Mouse (Mus musculus) lung, postnatal 0 days (tissue): Measurements from ENCODE around the gene Mtfr1l.

Experiments used
- CTCF ChIP-seq: IDR thresholded peaks from 2 replicates; pipeline ENCODE4 v1.5.1; 2016; ENCODE audit warnings: antibody characterized with exemption, mild to moderate bottlenecking
- EP300 ChIP-seq: IDR thresholded peaks from 2 replicates; pipeline ENCODE4 v1.6.1; 2016; ENCODE audit warnings: antibody characterized with exemption, mild to moderate bottlenecking, control low read depth

DNA sequence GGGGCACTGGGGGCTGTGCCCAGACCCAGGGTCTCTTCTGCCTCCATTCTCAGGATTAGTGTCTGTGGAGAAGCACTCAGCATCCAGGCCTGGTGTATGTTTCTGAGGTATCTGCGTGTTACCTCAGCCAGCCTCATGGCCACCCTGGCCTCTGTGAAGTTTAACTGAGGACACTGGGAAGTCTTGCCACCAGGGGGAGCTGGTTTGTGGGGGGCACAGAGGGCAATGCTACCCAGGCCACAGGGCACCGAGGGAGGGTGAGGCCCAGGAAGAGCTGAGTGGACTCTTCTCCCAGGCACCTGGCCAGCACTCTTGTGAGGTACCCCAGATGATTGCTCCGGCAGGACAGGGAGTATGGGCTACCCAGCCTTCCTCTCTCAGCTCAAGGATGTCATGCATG is 48.3 kb upstream of the Mtfr1l start:
- TF ChIP-seq CTCF (peak; percentile 79), EP300 (no peak)
